Mouse (Mus musculus) myocyte (in vitro differentiated cells): Measurements from ENCODE around the gene Rspo4. TPM values are rescaled to one million over a fixed set of nuclear protein-coding genes. Genes with fewer than 3 reads are reported as not detected.
A peak's percentile ranks its signal among the peaks of the same experiment; 100 is the strongest.

Experiments
- H3K27me3 ChIP-seq: one replicate; pipeline ENCODE4 v1.6.1; 2011; ENCODE audit not compliant: control insufficient read depth, insufficient read depth, insufficient read length
- H3K36me3 ChIP-seq: one replicate; pipeline ENCODE4 v1.6.1; 2011; ENCODE audit not compliant: control insufficient read depth, insufficient read depth
- H3K4me2 ChIP-seq: one replicate; pipeline ENCODE4 v1.6.1; 2011; ENCODE audit warnings: low read depth, control low read depth
- H3K4me3 ChIP-seq: one replicate; pipeline ENCODE4 v1.5.1; 2011; ENCODE audit warnings: mild to moderate bottlenecking, control low read depth, moderate library complexity
- H3K79me2 ChIP-seq: one replicate; pipeline ENCODE4 v1.6.1; 2011; ENCODE audit not compliant: control insufficient read depth, insufficient read depth
- H3ac ChIP-seq: one replicate; pipeline ENCODE4 v1.6.1; 2011; ENCODE audit not compliant: control insufficient read depth, insufficient read length
- CEBPB ChIP-seq: IDR thresholded peaks from 2 replicates; pipeline ENCODE4 v1.6.1; 2011; ENCODE audit warnings: mild to moderate bottlenecking, moderate library complexity; ENCODE audit not compliant: poor library complexity, insufficient read depth, severe bottlenecking
- E2F4 ChIP-seq: IDR thresholded peaks from one replicate; pipeline ENCODE4 v1.6.1; 2011; ENCODE audit warnings: mild to moderate bottlenecking, control low read depth, moderate library complexity; ENCODE audit not compliant: insufficient read depth
- MAX ChIP-seq: IDR thresholded peaks from one replicate; pipeline ENCODE4 v1.6.1; 2011; ENCODE audit warnings: low read depth, mild to moderate bottlenecking, control low read depth
- MYOD1 ChIP-seq, 3 experiments: IDR thresholded peaks; one replicate each; pipeline ENCODE4 v1.6.1; 2011; ENCODE audit warnings: control low read depth in 2 of 3, low read depth in 2 of 3, mild to moderate bottlenecking in 2 of 3, moderate library complexity in 1 of 3; ENCODE audit not compliant: insufficient read length in 2 of 3, control insufficient read depth in 1 of 3
- MYOG ChIP-seq, 3 experiments: IDR thresholded peaks; one replicate each; pipeline ENCODE4 v1.6.1; 2011; ENCODE audit warnings: control low read depth in 2 of 3, low read depth in 2 of 3, mild to moderate bottlenecking in 2 of 3; ENCODE audit not compliant: insufficient read length in 2 of 3, control insufficient read depth in 1 of 3, insufficient read depth in 1 of 3
- POLR2A ChIP-seq: IDR thresholded peaks from one replicate; pipeline ENCODE4 v1.6.1; 2011; ENCODE audit warnings: low read depth, mild to moderate bottlenecking, control low read depth, moderate library complexity; ENCODE audit not compliant: insufficient read length
- POLR2AphosphoS2 ChIP-seq: IDR thresholded peaks from one replicate; pipeline ENCODE4 v1.6.1; 2011; ENCODE audit warnings: low read depth, control low read depth; ENCODE audit not compliant: insufficient read length
- REST ChIP-seq: IDR thresholded peaks from one replicate; pipeline ENCODE4 v1.6.1; 2011; ENCODE audit warnings: mild to moderate bottlenecking, control low read depth, moderate library complexity; ENCODE audit not compliant: insufficient read depth, insufficient read length
- SRF ChIP-seq: IDR thresholded peaks from one replicate; pipeline ENCODE4 v1.6.1; 2011; ENCODE audit warnings: low read depth; ENCODE audit not compliant: control insufficient read depth, insufficient read length
- TCF12 ChIP-seq: IDR thresholded peaks from one replicate; pipeline ENCODE4 v1.6.1; 2011; ENCODE audit warnings: mild to moderate bottlenecking, control low read depth; ENCODE audit not compliant: poor library complexity, insufficient read depth, severe bottlenecking
- TCF3 ChIP-seq: IDR thresholded peaks from one replicate; pipeline ENCODE4 v1.6.1; 2011; ENCODE audit warnings: low read depth, control low read depth; ENCODE audit not compliant: insufficient read length
- USF1 ChIP-seq: IDR thresholded peaks from one replicate; pipeline ENCODE4 v1.6.1; 2011; ENCODE audit warnings: low read depth, mild to moderate bottlenecking, control low read depth, moderate library complexity
- polyA plus RNA-seq: library from polyadenylated mRNA; unstranded; fragments of >200 nt; fragmentation: generic; extraction: Trizol; gene quantifications from one replicate; pipeline ENCODE4 v1.2.1, GENCODE M21; 2012; ENCODE audit warnings: missing spikeins

Gene Rspo4
- polyA plus RNA-seq, 1 experiment: not detected

- Histone ChIP-seq H3ac (no peak overlapping the region), H3K36me3 (no peaks in the 10 kb centered on the region), H3K79me2 (no peaks in the 10 kb centered on the region), H3K4me3 (no peak overlapping the region), H3K27me3 (peaks cover 66% of the 10 kb centered on the region), H3K4me2 (no peak overlapping the region)
- TF ChIP-seq CEBPB (no peak), TCF3 (no peak), MYOG (IDR thresholded peaks at IDR 0.05; ENCODE audit: control insufficient read depth in 1 of 3, insufficient read depth in 1 of 3, insufficient read length in 2 of 3, low read depth in 2 of 3) (no peak), TCF12 (no peak), USF1 (no peak), E2F4 (no peak), REST (no peak), SRF (no peak), MAX (no peak), POLR2A (no peak), POLR2AphosphoS2 (no peak), MYOD1 (IDR thresholded peaks at IDR 0.05; ENCODE audit: control insufficient read depth in 1 of 3, insufficient read length in 2 of 3, low read depth in 2 of 3) (no peak)
These were observed 25.5 kb downstream of the Rspo4 start for GRCm38 (mm10) chr2:151868196-151868595.

GRCm38 (mm10) chr2:151874551-151874950, 31.8 kb downstream of the Rspo4 start:
- no peaks in the 10 kb centered on the region for H3K36me3 ChIP-seq
- H3K27me3 ChIP-seq: peaks cover 50% of the 10 kb centered on the region
- no peak overlapping the region for H3ac ChIP-seq
- no peak overlapping the region for H3K4me3 ChIP-seq
- H3K79me2 ChIP-seq: no peaks in the 10 kb centered on the region
- no peak overlapping the region for H3K4me2 ChIP-seq
- no peak for TF ChIP-seq SRF
- TF ChIP-seq MYOG (IDR thresholded peaks at IDR 0.05; ENCODE audit: control insufficient read depth in 1 of 3, insufficient read depth in 1 of 3, insufficient read length in 2 of 3, low read depth in 2 of 3): no peak

GRCm38 (mm10) chr2:151876012-151876485, 33.3 kb downstream of the Rspo4 start:
- H3K4me3 ChIP-seq: no peak overlapping the region
- TF ChIP-seq REST: no peak
- no peak for TF ChIP-seq POLR2AphosphoS2
- H3K27me3 ChIP-seq: peaks cover 36% of the 10 kb centered on the region
- H3ac ChIP-seq: no peak overlapping the region
- no peak overlapping the region for H3K4me2 ChIP-seq
- H3K36me3 ChIP-seq: no peaks in the 10 kb centered on the region
- H3K79me2 ChIP-seq: no peaks in the 10 kb centered on the region

GRCm38 (mm10) chr2:151878645-151879044, 35.9 kb downstream of the Rspo4 start:
- Histone ChIP-seq H3ac (no peak overlapping the region), H3K4me2 (no peak overlapping the region), H3K4me3 (no peak overlapping the region), H3K79me2 (no peaks in the 10 kb centered on the region), H3K36me3 (no peaks in the 10 kb centered on the region), H3K27me3 (peaks cover 14% of the 10 kb centered on the region)
- peak in 2 of 3 experiments; percentile 53 to 69 for TF ChIP-seq MYOD1 (IDR thresholded peaks at IDR 0.05; ENCODE audit: control insufficient read depth in 1 of 3, insufficient read length in 2 of 3, low read depth in 2 of 3)
- TF ChIP-seq MAX: no peak

GRCm38 (mm10) chr2:151879760-151880159, 37.0 kb downstream of the Rspo4 start:
- no peaks in the 10 kb centered on the region for H3K79me2 ChIP-seq
- H3K4me2 ChIP-seq: no peak overlapping the region
- no peak overlapping the region for H3K4me3 ChIP-seq
- no peak overlapping the region for H3ac ChIP-seq
- no peak for TF ChIP-seq TCF3
- no peak for TF ChIP-seq USF1
- no peaks in the 10 kb centered on the region for H3K36me3 ChIP-seq
- H3K27me3 ChIP-seq: peaks cover 6% of the 10 kb centered on the region

- no peak overlapping the region for H3K4me3 ChIP-seq
- no peak overlapping the region for H3ac ChIP-seq
- H3K4me2 ChIP-seq: no peak overlapping the region
- TF ChIP-seq REST (no peak), MAX (no peak), USF1 (no peak), TCF3 (no peak), MYOD1 (IDR thresholded peaks at IDR 0.05; ENCODE audit: control insufficient read depth in 1 of 3, insufficient read length in 2 of 3, low read depth in 2 of 3) (no peak), TCF12 (no peak), POLR2AphosphoS2 (no peak), CEBPB (no peak), SRF (no peak), E2F4 (no peak), MYOG (IDR thresholded peaks at IDR 0.05; ENCODE audit: control insufficient read depth in 1 of 3, insufficient read depth in 1 of 3, insufficient read length in 2 of 3, low read depth in 2 of 3) (no peak)
- no peaks in the 10 kb centered on the region for H3K79me2 ChIP-seq
- H3K27me3 ChIP-seq: peaks cover 31% of the 10 kb centered on the region
- H3K36me3 ChIP-seq: no peaks in the 10 kb centered on the region
These were observed 48.3 kb downstream of the Rspo4 start for GRCm38 (mm10) chr2:151891031-151891430.
